Mouse (Mus musculus) limb, embryonic 11.5 days (tissue): Measurements from ENCODE around the gene Map9. TPM values are rescaled to one million over a fixed set of nuclear protein-coding genes. Genes with fewer than 3 reads are reported as not detected.
"Not testable (repeated sequence)": the region's sequence is repeated elsewhere in the genome, so short reads cannot be mapped to it uniquely, and the experiment has no call there.

ENCODE experiments used
- ATAC-seq: fragments of 200-750 bp; cut with Nextera tagmentation; 2 replicates; pipeline ENCODE4 v1.8.0; 2017; ENCODE audit warnings: low read depth; ENCODE audit not compliant: insufficient number of reproducible peaks, low FRiP score, low TSS enrichment
- DNase-seq: peaks from one replicate; pipeline ENCODE4 v3.0.0-alpha.2; 2015; ENCODE audit warnings: low spot score
- H3K27ac ChIP-seq: fragments of 300-500 bp; sonication (generic); replicated peaks from 2 replicates; pipeline ENCODE4 v1.5.1; 2014; ENCODE audit warnings: low read depth, mild to moderate bottlenecking, low read length
- H3K27me3 ChIP-seq: fragments of 300-500 bp; sonication (generic); 2 replicates; pipeline ENCODE4 v1.6.1; 2014; ENCODE audit warnings: mild to moderate bottlenecking, low read length, mixed read lengths; ENCODE audit not compliant: control insufficient read depth, insufficient read depth
- H3K36me3 ChIP-seq: fragments of 300-500 bp; sonication (generic); 2 replicates; pipeline ENCODE4 v1.6.1; 2014; ENCODE audit warnings: mild to moderate bottlenecking, low read length, moderate library complexity, mixed read lengths; ENCODE audit not compliant: control insufficient read depth, insufficient read depth
- H3K4me1 ChIP-seq: fragments of 300-500 bp; sonication (generic); 2 replicates; pipeline ENCODE4 v1.6.1; 2014; ENCODE audit warnings: low read length, mixed read lengths; ENCODE audit not compliant: control insufficient read depth, insufficient read depth
- H3K4me2 ChIP-seq: fragments of 300-500 bp; sonication (generic); 2 replicates; pipeline ENCODE4 v1.6.1; 2014; ENCODE audit warnings: low read depth, mild to moderate bottlenecking, moderate library complexity; ENCODE audit not compliant: severe bottlenecking
- H3K4me3 ChIP-seq: fragments of 300-500 bp; sonication (generic); 2 replicates; pipeline ENCODE4 v1.5.1; 2014; ENCODE audit warnings: low read depth, low read length
- H3K9ac ChIP-seq: fragments of 300-500 bp; sonication (generic); 2 replicates; pipeline ENCODE4 v1.6.1; 2014; ENCODE audit warnings: mild to moderate bottlenecking, low read length
- H3K9me3 ChIP-seq: fragments of 300-500 bp; sonication (generic); 2 replicates; pipeline ENCODE4 v1.6.1; 2016; ENCODE audit warnings: low read length; ENCODE audit not compliant: control insufficient read depth
- WGBS: fragments of 180-500 bp; shearing (Covaris S2); extraction: QIAGEN DNeasy Blood & Tissue Kit; methylation state at CpG from one replicate; pipeline ENCODE4 v1.1.7; 2014; 5-methylcytosine and 5-hydroxymethylcytosine counted together
- polyA plus RNA-seq: library from polyadenylated mRNA; unstranded; fragments of >200 nt; fragmentation: Nextera tagmentation; extraction: Ambion mirVana; gene quantifications from 2 replicates; pipeline ENCODE4 v1.2.1, GENCODE M21; 2014

Map9 gene
- polyA plus RNA-seq, 1 experiment from 2014 or later: 10.4 TPM

DNA sequence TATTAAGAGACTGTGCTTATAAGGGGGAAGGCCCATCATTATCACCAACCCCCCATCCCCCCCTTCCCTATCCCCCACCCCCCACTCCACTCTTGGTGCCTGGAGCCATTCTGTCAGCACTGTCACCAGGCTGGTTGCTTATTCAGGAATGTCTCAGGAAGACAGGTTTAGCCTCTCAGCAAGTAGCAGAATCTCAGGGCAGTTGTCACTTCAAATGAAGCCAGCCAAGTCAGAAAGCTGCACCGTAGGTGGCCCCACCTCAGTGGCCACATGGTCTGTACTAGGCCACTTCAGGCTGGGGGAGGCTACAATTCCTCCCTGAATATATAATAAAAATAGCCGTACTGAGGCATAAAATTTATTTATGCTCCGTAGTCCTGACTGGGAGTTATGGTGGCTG lies 83.1 kb downstream of the Map9 start:
- Histone ChIP-seq H3K36me3 (no peaks in the 10 kb centered on the region), H3K9me3 (no peaks in the 10 kb centered on the region), H3K9ac (no peak overlapping the region), H3K4me2 (no peak overlapping the region), H3K27me3 (no peaks in the 10 kb centered on the region), H3K4me1 (no peaks in the 10 kb centered on the region), H3K4me3 (no peak overlapping the region), H3K27ac (no peak overlapping the region)
- no peak for DNase-seq
- WGBS: 42% methylated on average over 3 of the region's 3 CpGs
- no peak for ATAC-seq

DNA sequence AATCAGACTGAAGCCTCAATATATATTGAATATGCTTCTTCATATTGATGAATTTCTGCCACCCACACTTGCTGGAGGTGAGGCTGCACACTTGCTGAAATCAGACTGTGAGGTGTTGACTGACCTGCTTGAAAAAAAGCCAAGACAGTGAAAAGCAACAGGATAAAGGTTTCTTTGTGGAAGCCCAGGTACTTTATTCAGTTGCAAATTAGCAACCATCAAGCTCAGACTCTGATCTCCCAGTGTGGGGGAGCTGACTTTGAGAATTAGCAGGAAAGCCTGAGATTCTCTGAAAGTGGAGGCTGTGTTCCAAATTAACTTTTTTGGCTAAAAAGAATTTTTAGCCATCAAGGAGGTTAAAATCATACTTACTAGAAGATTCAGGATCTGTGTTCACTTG lies 83.8 kb downstream of the Map9 start:
- not testable (repeated sequence) for H3K4me1 ChIP-seq, H3K9ac ChIP-seq, H3K27me3 ChIP-seq, DNase-seq, H3K9me3 ChIP-seq, H3K4me2 ChIP-seq, H3K36me3 ChIP-seq, ATAC-seq, H3K4me3 ChIP-seq, H3K27ac ChIP-seq

Other genes starting within 250 kb of the Map9 start
- gene Gucy1a1, start 212.3 kb upstream of the Map9 start, polyA plus RNA-seq: 0.85 and 2.6 TPM in 2 replicates
- 0.08 and 0.16 TPM in 2 replicates for gene Npy2r, start 190.0 kb downstream of the Map9 start, polyA plus RNA-seq